Mouse (Mus musculus) heart, embryonic 11.5 days (tissue): ENCODE data around the gene Fam171a2. TPM values are rescaled to one million over a fixed set of nuclear protein-coding genes. Genes with fewer than 3 reads are reported as not detected.

Experiments
- ATAC-seq: fragments of 200-750 bp; cut with Nextera tagmentation; replicated peaks from 2 replicates; pipeline ENCODE4 v1.8.0; 2017; ENCODE audit warnings: moderate library complexity; ENCODE audit not compliant: insufficient number of reproducible peaks, low FRiP score, low TSS enrichment
- H3K27ac ChIP-seq: fragments of 300-500 bp; sonication (generic); 2 replicates; pipeline ENCODE4 v1.5.1; 2014; ENCODE audit warnings: mild to moderate bottlenecking, low read depth, low read length
- H3K27me3 ChIP-seq: fragments of 300-500 bp; sonication (generic); 2 replicates; pipeline ENCODE4 v1.6.1; 2014; ENCODE audit warnings: mild to moderate bottlenecking, low read length, mixed read lengths; ENCODE audit not compliant: control insufficient read depth, insufficient read depth
- H3K36me3 ChIP-seq: fragments of 300-500 bp; sonication (generic); 2 replicates; pipeline ENCODE4 v1.6.1; 2014; ENCODE audit warnings: mild to moderate bottlenecking, low read length, moderate library complexity, mixed read lengths; ENCODE audit not compliant: control insufficient read depth, insufficient read depth
- H3K4me1 ChIP-seq: fragments of 300-500 bp; sonication (generic); 2 replicates; pipeline ENCODE4 v1.6.1; 2014; ENCODE audit warnings: low read length; ENCODE audit not compliant: control insufficient read depth, insufficient read depth
- H3K4me2 ChIP-seq: fragments of 300-500 bp; sonication (generic); 2 replicates; pipeline ENCODE4 v1.6.1; 2014; ENCODE audit warnings: mild to moderate bottlenecking, moderate library complexity
- H3K4me3 ChIP-seq: fragments of 300-500 bp; sonication (generic); 2 replicates; pipeline ENCODE4 v1.5.1; 2014; ENCODE audit warnings: low read depth, low read length
- H3K9ac ChIP-seq: fragments of 300-500 bp; sonication (generic); 2 replicates; pipeline ENCODE4 v1.6.1; 2014; ENCODE audit warnings: mild to moderate bottlenecking, low read depth, low read length, moderate library complexity
- H3K9me3 ChIP-seq: fragments of 300-500 bp; sonication (generic); replicated peaks from 2 replicates; pipeline ENCODE4 v1.6.1; 2016; ENCODE audit warnings: low read length; ENCODE audit not compliant: control insufficient read depth
- WGBS: fragments of 180-500 bp; shearing (Covaris S2); extraction: QIAGEN DNeasy Blood & Tissue Kit; methylation state at CpG from one replicate; pipeline ENCODE4 v1.1.7; 2014; ENCODE audit not compliant: insufficient replicate concordance; 5-methylcytosine and 5-hydroxymethylcytosine counted together
- polyA plus RNA-seq: library from polyadenylated mRNA; unstranded; fragments of >200 nt; fragmentation: Nextera tagmentation; extraction: Ambion mirVana; gene quantifications from 2 replicates; pipeline ENCODE4 v1.2.1, GENCODE M21; 2014

The Fam171a2 gene
- polyA plus RNA-seq, 1 experiment from 2014 or later = 5.1 TPM

DNA sequence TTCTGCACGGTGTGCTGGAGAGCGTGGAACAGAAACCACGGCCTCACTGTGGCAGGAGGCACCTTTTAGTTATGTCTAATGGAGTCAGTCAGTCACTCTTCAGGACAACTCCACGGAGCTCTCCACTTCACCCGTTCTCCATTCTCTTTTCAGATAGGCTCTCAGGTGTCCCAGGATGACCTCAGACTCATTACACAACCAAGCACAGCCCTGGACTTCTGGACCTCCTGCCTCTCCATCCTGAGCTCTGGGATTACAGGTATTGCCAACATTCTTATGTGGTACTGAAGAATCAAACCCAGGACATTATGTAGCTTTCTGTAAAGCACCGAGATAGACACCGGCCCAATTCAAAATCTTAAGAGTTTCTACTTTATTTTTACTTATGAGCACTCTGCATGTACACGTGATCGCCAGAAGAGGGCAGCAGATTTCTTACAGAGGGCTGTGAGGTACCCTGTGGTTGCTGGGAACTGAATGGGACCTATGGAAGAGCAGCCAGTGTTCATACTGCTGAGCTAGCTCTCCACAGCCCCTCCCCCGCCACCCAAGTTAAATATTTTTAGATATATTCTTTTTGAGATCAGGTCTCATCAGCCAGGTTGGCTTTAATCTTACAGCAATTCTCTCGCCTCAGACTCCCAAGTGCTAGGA, 39.4 kb upstream of the Fam171a2 start:
- H3K4me3 ChIP-seq = no peak overlapping the region
- 65% methylated on average over 11 of the region's 11 CpGs for WGBS
- H3K9me3 ChIP-seq = no peaks in the 10 kb centered on the region
- H3K36me3 ChIP-seq = peaks cover 20% of the 10 kb centered on the region
- H3K9ac ChIP-seq = no peak overlapping the region
- ATAC-seq = no peak
- no peaks in the 10 kb centered on the region for H3K27me3 ChIP-seq
- no peak overlapping the region for H3K4me2 ChIP-seq
- H3K27ac ChIP-seq = no peak overlapping the region
- H3K4me1 ChIP-seq = no peaks in the 10 kb centered on the region

- no peak overlapping the region for H3K4me2 ChIP-seq
- no peaks in the 10 kb centered on the region for H3K27me3 ChIP-seq
- no peak overlapping the region for H3K4me3 ChIP-seq
- no peak for ATAC-seq
- H3K4me1 ChIP-seq = no peaks in the 10 kb centered on the region
- WGBS = 89% methylated on average over 10 of the region's 10 CpGs
- no peaks in the 10 kb centered on the region for H3K9me3 ChIP-seq
- peaks cover 50% of the 10 kb centered on the region for H3K36me3 ChIP-seq
- H3K27ac ChIP-seq = no peak overlapping the region
- H3K9ac ChIP-seq = no peak overlapping the region
Measured at GRCm38 (mm10) chr11:102481779-102482178, 34.3 kb upstream of the Fam171a2 start.

DNA sequence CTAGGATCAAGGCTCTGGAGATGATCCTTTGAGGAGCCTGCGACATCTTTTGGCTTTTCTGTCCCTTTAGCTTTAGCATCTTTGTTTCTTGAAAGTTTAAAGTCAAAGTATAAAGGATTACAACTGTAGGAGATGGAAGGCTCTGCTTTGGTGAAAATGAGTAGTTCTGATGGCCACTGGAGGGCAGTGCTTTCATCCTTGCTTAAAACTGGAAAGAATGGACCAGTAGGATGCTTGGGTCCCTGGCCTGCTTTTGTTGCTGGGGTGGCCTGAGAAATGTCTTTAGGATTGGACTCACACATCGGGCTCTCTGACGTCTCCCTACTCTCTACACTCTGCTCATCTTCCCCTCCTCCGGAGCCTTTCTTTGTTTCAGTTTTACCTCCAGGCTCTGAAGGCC, 33.4 kb upstream of the Fam171a2 start:
- no peaks in the 10 kb centered on the region for H3K4me1 ChIP-seq
- no peak overlapping the region for H3K4me3 ChIP-seq
- H3K9me3 ChIP-seq = no peaks in the 10 kb centered on the region
- H3K4me2 ChIP-seq = no peak overlapping the region
- H3K27ac ChIP-seq = no peak overlapping the region
- peaks cover 43% of the 10 kb centered on the region for H3K36me3 ChIP-seq
- no peaks in the 10 kb centered on the region for H3K27me3 ChIP-seq
- 91% methylated on average over 4 of the region's 4 CpGs for WGBS
- ATAC-seq = no peak
- no peak overlapping the region for H3K9ac ChIP-seq

DNA sequence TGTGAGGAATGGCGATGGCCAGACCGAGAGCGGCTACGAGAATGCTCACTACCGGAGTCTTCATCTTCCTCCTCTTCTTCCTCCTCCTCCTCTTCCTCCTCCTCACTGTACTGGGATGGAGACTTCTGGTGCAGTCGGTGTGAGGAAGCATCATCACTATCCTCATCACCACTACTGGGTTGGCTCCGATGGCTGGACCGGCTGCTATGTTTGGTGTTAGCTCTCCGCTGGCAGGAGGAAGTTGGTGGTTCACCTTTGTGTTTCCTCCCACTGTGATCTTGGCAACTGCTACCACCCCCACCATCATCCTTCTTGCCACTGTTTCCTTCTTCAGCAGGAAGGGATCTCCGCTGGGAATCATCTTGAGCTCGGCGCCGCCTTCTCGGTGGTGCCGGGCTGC, 32.6 kb upstream of the Fam171a2 start:
- H3K27ac ChIP-seq = no peak overlapping the region
- H3K9me3 ChIP-seq = no peaks in the 10 kb centered on the region
- WGBS = 93% methylated on average over 15 of the region's 15 CpGs
- no peak overlapping the region for H3K4me3 ChIP-seq
- H3K9ac ChIP-seq = no peak overlapping the region
- ATAC-seq = no peak
- H3K36me3 ChIP-seq = peaks cover 39% of the 10 kb centered on the region
- no peaks in the 10 kb centered on the region for H3K4me1 ChIP-seq
- no peak overlapping the region for H3K4me2 ChIP-seq
- H3K27me3 ChIP-seq = no peaks in the 10 kb centered on the region

GRCm38 (mm10) chr11:102479581-102479980, 32.1 kb upstream of the Fam171a2 start:
- peaks cover 38% of the 10 kb centered on the region for H3K36me3 ChIP-seq

DNA sequence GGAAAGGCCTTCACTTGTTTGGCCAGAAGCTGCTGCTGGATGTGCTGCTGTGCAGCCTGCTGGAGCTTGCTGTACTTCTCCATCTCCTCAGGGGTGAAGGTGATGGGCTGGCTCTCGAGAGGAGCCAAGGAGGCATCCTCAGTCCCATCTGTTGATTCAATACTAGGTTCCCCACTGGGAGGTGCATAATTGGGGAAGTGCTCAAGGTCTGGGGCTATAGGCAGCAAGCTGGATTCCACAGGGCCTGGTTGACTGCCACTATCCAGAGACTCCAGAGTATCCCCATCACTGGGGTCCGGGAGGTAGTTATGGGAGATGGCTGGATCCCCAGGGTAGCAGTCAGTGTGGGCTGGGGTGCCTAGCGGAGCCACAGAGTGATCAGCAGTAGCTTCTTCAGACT, 31.2 kb upstream of the Fam171a2 start:
- Histone ChIP-seq H3K4me2 (no peak overlapping the region), H3K36me3 (peaks cover 35% of the 10 kb centered on the region), H3K9me3 (no peaks in the 10 kb centered on the region), H3K4me1 (no peaks in the 10 kb centered on the region), H3K27ac (no peak overlapping the region), H3K4me3 (no peak overlapping the region), H3K27me3 (no peaks in the 10 kb centered on the region), H3K9ac (no peak overlapping the region)
- WGBS = 93% methylated on average over 3 of the region's 3 CpGs
- no peak for ATAC-seq

More at GRCm38 (mm10) chr11:102479581-102479980, 32.1 kb upstream of the Fam171a2 start:
- no peak overlapping the region for H3K27ac ChIP-seq
- H3K4me3 ChIP-seq = no peak overlapping the region
- no peak for ATAC-seq
- 95% methylated on average over 23 of the region's 23 CpGs for WGBS
- H3K9ac ChIP-seq = no peak overlapping the region
- no peaks in the 10 kb centered on the region for H3K4me1 ChIP-seq
- H3K4me2 ChIP-seq = no peak overlapping the region
- no peaks in the 10 kb centered on the region for H3K27me3 ChIP-seq
- no peaks in the 10 kb centered on the region for H3K9me3 ChIP-seq

GRCm38 (mm10) chr11:102475027-102475426, 27.5 kb upstream of the Fam171a2 start:
- WGBS = 86% methylated on average over 3 of the region's 3 CpGs
- no peaks in the 10 kb centered on the region for H3K9me3 ChIP-seq
- ATAC-seq = no peak

GRCm38 (mm10) chr11:102469648-102470357, 22.3 kb upstream of the Fam171a2 start, which contains the start of gene Itga2b:
Gene Itga2b (minus strand): TSS chr11:102470122.
- Histone ChIP-seq H3K4me2 (peak within 1 kb of the TSS; percentile 81), H3K9me3 (no peaks in the 10 kb centered on the region), H3K4me3 (peak within 1 kb of the TSS; percentile 16), H3K4me1 (peaks cover 19% of the 10 kb centered on the region), H3K9ac (peak within 1 kb of the TSS; percentile 39; the same call in 1 of the 2 replicates), H3K27ac (peak within 1 kb of the TSS; percentile 82), H3K27me3 (peaks cover 2% of the 10 kb centered on the region; the same call in 1 of the 2 replicates), H3K36me3 (no peaks in the 10 kb centered on the region)
- ATAC-seq = peak; percentile 75
- 37% methylated on average over 11 of the region's 11 CpGs for WGBS

More at GRCm38 (mm10) chr11:102475027-102475426, 27.5 kb upstream of the Fam171a2 start:
- H3K4me2 ChIP-seq = no peak overlapping the region
- 0 out of 2 replicates have a peak, but pooled peaks cover 3% of the 10 kb centered on the region for H3K4me1 ChIP-seq
- no peaks in the 10 kb centered on the region for H3K27me3 ChIP-seq
- no peak overlapping the region for H3K4me3 ChIP-seq
- H3K9ac ChIP-seq = no peak overlapping the region
- H3K27ac ChIP-seq = no peak overlapping the region
- H3K36me3 ChIP-seq = peaks cover 21% of the 10 kb centered on the region
